Mouse (Mus musculus) lung, embryonic 16.5 days (tissue): ENCODE measurements at regions not wholly inside any gene's neighbourhood (a gene's known extent, or its start where the extent isn't known, plus 50 kb on each side); places are given as distances from the start of the nearest gene placed in this dataset.

Source experiments
- ATAC-seq: fragments of 200-750 bp; cut with Nextera tagmentation; 2 replicates; pipeline ENCODE4 v1.8.0; 2017; ENCODE audit warnings: low read depth, mild to moderate bottlenecking, moderate library complexity
- H3K27ac ChIP-seq: fragments of 300-500 bp; sonication (generic); 2 replicates; pipeline ENCODE4 v1.5.1; 2014; ENCODE audit warnings: mild to moderate bottlenecking, control low read depth, low read length
- H3K27me3 ChIP-seq: fragments of 300-500 bp; sonication (generic); 2 replicates; pipeline ENCODE4 v1.6.1; 2014; ENCODE audit warnings: low read depth, low read length, mixed read lengths; ENCODE audit not compliant: control insufficient read depth, insufficient read depth
- H3K36me3 ChIP-seq: fragments of 300-500 bp; sonication (generic); 2 replicates; pipeline ENCODE4 v1.6.1; 2014; ENCODE audit warnings: low read length; ENCODE audit not compliant: control insufficient read depth, insufficient read depth
- H3K4me1 ChIP-seq: fragments of 300-500 bp; sonication (generic); replicated peaks from 2 replicates; pipeline ENCODE4 v1.6.1; 2014; ENCODE audit warnings: low read length, mixed read lengths; ENCODE audit not compliant: control insufficient read depth, insufficient read depth
- H3K4me2 ChIP-seq: fragments of 300-500 bp; sonication (generic); 2 replicates; pipeline ENCODE4 v1.6.1; 2014; ENCODE audit warnings: low read depth, low read length, control low read depth
- H3K4me3 ChIP-seq: fragments of 300-500 bp; sonication (generic); 2 replicates; pipeline ENCODE4 v1.5.1; 2014; ENCODE audit warnings: mild to moderate bottlenecking, low read length, control low read depth
- H3K9ac ChIP-seq: fragments of 300-500 bp; sonication (generic); 2 replicates; pipeline ENCODE4 v1.6.1; 2014; ENCODE audit warnings: low read length, control low read depth
- H3K9me3 ChIP-seq: fragments of 300-500 bp; sonication (generic); 2 replicates; pipeline ENCODE4 v1.6.1; 2016; ENCODE audit warnings: low read length; ENCODE audit not compliant: control insufficient read depth
- WGBS: fragments of 180-500 bp; shearing (Covaris S2); extraction: QIAGEN DNeasy Blood & Tissue Kit; methylation state at CpG from one replicate; pipeline ENCODE4 v1.1.7; 2014; 5-methylcytosine and 5-hydroxymethylcytosine counted together

GRCm38 (mm10) chr13:101849416-101849815 is 81.4 kb upstream of the Pik3r1 start:
- WGBS, result 55% methylated on average over 6 of the region's 6 CpGs
- H3K27ac ChIP-seq, result no peak overlapping the region
- ATAC-seq, result no peak
- H3K9ac ChIP-seq, result no peak overlapping the region
- H3K4me3 ChIP-seq, result no peak overlapping the region
- H3K36me3 ChIP-seq, result no peaks in the 10 kb centered on the region
- H3K4me1 ChIP-seq, result peaks cover 14% of the 10 kb centered on the region
- H3K4me2 ChIP-seq, result no peak overlapping the region
- H3K27me3 ChIP-seq, result no peaks in the 10 kb centered on the region
- no peaks in the 10 kb centered on the region for H3K9me3 ChIP-seq

GRCm38 (mm10) chr13:101851329-101851728 is 83.3 kb upstream of the Pik3r1 start:
- no peak overlapping the region for H3K27ac ChIP-seq
- no peak overlapping the region for H3K4me3 ChIP-seq
- H3K27me3 ChIP-seq, result no peaks in the 10 kb centered on the region
- no peak overlapping the region for H3K9ac ChIP-seq
- whole genome bisulfite sequencing, result 31% methylated on average over 6 of the region's 6 CpGs
- H3K36me3 ChIP-seq, result no peaks in the 10 kb centered on the region
- H3K9me3 ChIP-seq, result 0 out of 2 replicates have a peak, but pooled peaks cover 2% of the 10 kb centered on the region
- no peak for ATAC-seq
- H3K4me2 ChIP-seq, result no peak overlapping the region
- H3K4me1 ChIP-seq, result peaks cover 12% of the 10 kb centered on the region

- Histone ChIP-seq H3K27me3 (no peaks in the 10 kb centered on the region), H3K9ac (no peak overlapping the region), H3K4me3 (no peak overlapping the region), H3K36me3 (no peaks in the 10 kb centered on the region), H3K27ac (no peak overlapping the region), H3K4me1 (peaks cover 7% of the 10 kb centered on the region), H3K9me3 (0 out of 2 replicates have a peak, but pooled peaks cover 2% of the 10 kb centered on the region), H3K4me2 (no peak overlapping the region)
- ATAC-seq, result no peak
- 85% methylated on average over 5 of the region's 5 CpGs for WGBS
These were observed 84.9 kb upstream of the Pik3r1 start for GRCm38 (mm10) chr13:101852960-101853359.

GRCm38 (mm10) chr13:101855141-101855540 is 87.1 kb upstream of the Pik3r1 start:
- 0 out of 2 replicates have a peak, but pooled peaks cover 2% of the 10 kb centered on the region for H3K9me3 ChIP-seq
- H3K27me3 ChIP-seq, result no peaks in the 10 kb centered on the region
- no peaks in the 10 kb centered on the region for H3K36me3 ChIP-seq
- WGBS, result 54% methylated on average over 9 of the region's 9 CpGs
- H3K4me1 ChIP-seq, result no peaks in the 10 kb centered on the region
- H3K4me3 ChIP-seq, result no peak overlapping the region
- H3K27ac ChIP-seq, result no peak overlapping the region
- H3K4me2 ChIP-seq, result no peak overlapping the region
- H3K9ac ChIP-seq, result no peak overlapping the region
- ATAC-seq, result no peak

- 82% methylated on average over 4 of the region's 4 CpGs for WGBS
- ATAC-seq, result no peak
These were observed 92.7 kb upstream of the Pik3r1 start for GRCm38 (mm10) chr13:101860704-101861103.

GRCm38 (mm10) chr13:101862011-101862410 is 94.0 kb upstream of the Pik3r1 start:
- Histone ChIP-seq H3K4me2 (no peak overlapping the region), H3K4me1 (0 out of 2 replicates have a peak, but pooled peaks cover 2% of the 10 kb centered on the region), H3K9ac (no peak overlapping the region), H3K27ac (no peak overlapping the region), H3K36me3 (no peaks in the 10 kb centered on the region), H3K27me3 (no peaks in the 10 kb centered on the region), H3K9me3 (no peaks in the 10 kb centered on the region), H3K4me3 (no peak overlapping the region)
- no peak for ATAC-seq
- 49% methylated on average over 13 of the region's 13 CpGs for WGBS

More at GRCm38 (mm10) chr13:101860704-101861103, 92.7 kb upstream of the Pik3r1 start:
- H3K4me2 ChIP-seq, result no peak overlapping the region
- no peak overlapping the region for H3K9ac ChIP-seq
- H3K4me1 ChIP-seq, result 0 out of 2 replicates have a peak, but pooled peaks cover 2% of the 10 kb centered on the region
- H3K4me3 ChIP-seq, result no peak overlapping the region
- H3K27me3 ChIP-seq, result no peaks in the 10 kb centered on the region
- H3K9me3 ChIP-seq, result no peaks in the 10 kb centered on the region
- no peak overlapping the region for H3K27ac ChIP-seq
- H3K36me3 ChIP-seq, result no peaks in the 10 kb centered on the region

- 0 out of 2 replicates have a peak, but pooled peaks cover 2% of the 10 kb centered on the region for H3K4me1 ChIP-seq
- no peak overlapping the region for H3K4me3 ChIP-seq
- ATAC-seq, result no peak
- no peak overlapping the region for H3K27ac ChIP-seq
- no peaks in the 10 kb centered on the region for H3K9me3 ChIP-seq
- H3K4me2 ChIP-seq, result no peak overlapping the region
- no peaks in the 10 kb centered on the region for H3K36me3 ChIP-seq
- no peaks in the 10 kb centered on the region for H3K27me3 ChIP-seq
- H3K9ac ChIP-seq, result no peak overlapping the region
- 78% methylated on average over 7 of the region's 7 CpGs for WGBS
These were observed 95.0 kb upstream of the Pik3r1 start for GRCm38 (mm10) chr13:101863015-101863414.

- no peak overlapping the region for H3K27ac ChIP-seq
- no peak overlapping the region for H3K9ac ChIP-seq
- H3K9me3 ChIP-seq, result no peaks in the 10 kb centered on the region
- H3K36me3 ChIP-seq, result no peaks in the 10 kb centered on the region
- 76% methylated on average over 2 of the region's 2 CpGs for WGBS
- no peak overlapping the region for H3K4me2 ChIP-seq
- no peak overlapping the region for H3K4me3 ChIP-seq
- no peaks in the 10 kb centered on the region for H3K27me3 ChIP-seq
- 0 out of 2 replicates have a peak, but pooled peaks cover 2% of the 10 kb centered on the region for H3K4me1 ChIP-seq
- ATAC-seq, result no peak
These were observed 95.6 kb upstream of the Pik3r1 start for GRCm38 (mm10) chr13:101863602-101864001.

- Histone ChIP-seq H3K9ac (no peak overlapping the region), H3K4me3 (no peak overlapping the region), H3K4me1 (0 out of 2 replicates have a peak, but pooled peaks cover 2% of the 10 kb centered on the region), H3K27me3 (no peaks in the 10 kb centered on the region), H3K36me3 (no peaks in the 10 kb centered on the region), H3K9me3 (no peaks in the 10 kb centered on the region), H3K27ac (no peak overlapping the region), H3K4me2 (no peak overlapping the region)
- 35% methylated on average over 4 of the region's 4 CpGs for WGBS
- ATAC-seq, result peak; percentile 66
These were observed 98.8 kb upstream of the Pik3r1 start for GRCm38 (mm10) chr13:101866843-101867242.

- Histone ChIP-seq H3K9me3 (no peaks in the 10 kb centered on the region), H3K36me3 (no peaks in the 10 kb centered on the region), H3K9ac (no peak overlapping the region), H3K27ac (no peak overlapping the region), H3K27me3 (no peaks in the 10 kb centered on the region), H3K4me2 (no peak overlapping the region), H3K4me1 (no peaks in the 10 kb centered on the region), H3K4me3 (no peak overlapping the region)
- 88% methylated on average over 4 of the region's 4 CpGs for WGBS
- ATAC-seq, result no peak
These were observed 106.7 kb upstream of the Pik3r1 start for GRCm38 (mm10) chr13:101874761-101875160.
